Mouse (Mus musculus) R1 (cell line): Measurements from ENCODE around the gene Man1c1.
A peak's percentile ranks its signal among the peaks of the same experiment; 100 is the strongest.

Source experiments
- DNase-seq: peaks from one replicate; pipeline ENCODE4 v3.0.0-alpha.2; 2018; ENCODE audit warnings: low read depth, low spot score

The Man1c1 gene

GRCm38 (mm10) chr4:134579620-134580019, 124.5 kb downstream of the Man1c1 start:
- DNase-seq = no peak

- DNase-seq = no peak
These were observed 124.9 kb downstream of the Man1c1 start for GRCm38 (mm10) chr4:134579212-134579611.

- no peak for DNase-seq
These were observed 125.7 kb downstream of the Man1c1 start for GRCm38 (mm10) chr4:134578407-134578806.

DNA sequence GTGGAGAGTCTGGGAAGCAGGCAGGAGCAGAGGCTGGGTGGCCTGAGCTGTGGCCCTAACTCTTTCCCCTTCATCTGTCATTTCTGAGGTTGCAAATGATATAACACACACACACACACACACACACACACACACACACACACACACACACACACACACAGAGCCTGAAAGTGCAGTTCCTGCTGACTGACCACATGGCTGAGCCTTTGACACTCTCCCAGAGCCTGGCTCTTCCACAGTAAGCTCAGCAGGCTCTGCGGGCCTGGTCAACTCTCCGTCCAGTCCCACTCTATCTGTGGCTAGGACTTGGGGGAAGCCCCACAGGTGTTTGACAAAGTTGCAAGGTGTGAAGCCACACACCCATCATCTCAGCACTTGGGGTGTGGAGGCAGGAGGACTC, 126.8 kb downstream of the Man1c1 start:
- DNase-seq = no peak

GRCm38 (mm10) chr4:134575486-134575885, 128.6 kb downstream of the Man1c1 start:
- no peak for DNase-seq

GRCm38 (mm10) chr4:134572449-134573300, 131.4 kb downstream of the Man1c1 start:
- DNase-seq = no peak

DNA sequence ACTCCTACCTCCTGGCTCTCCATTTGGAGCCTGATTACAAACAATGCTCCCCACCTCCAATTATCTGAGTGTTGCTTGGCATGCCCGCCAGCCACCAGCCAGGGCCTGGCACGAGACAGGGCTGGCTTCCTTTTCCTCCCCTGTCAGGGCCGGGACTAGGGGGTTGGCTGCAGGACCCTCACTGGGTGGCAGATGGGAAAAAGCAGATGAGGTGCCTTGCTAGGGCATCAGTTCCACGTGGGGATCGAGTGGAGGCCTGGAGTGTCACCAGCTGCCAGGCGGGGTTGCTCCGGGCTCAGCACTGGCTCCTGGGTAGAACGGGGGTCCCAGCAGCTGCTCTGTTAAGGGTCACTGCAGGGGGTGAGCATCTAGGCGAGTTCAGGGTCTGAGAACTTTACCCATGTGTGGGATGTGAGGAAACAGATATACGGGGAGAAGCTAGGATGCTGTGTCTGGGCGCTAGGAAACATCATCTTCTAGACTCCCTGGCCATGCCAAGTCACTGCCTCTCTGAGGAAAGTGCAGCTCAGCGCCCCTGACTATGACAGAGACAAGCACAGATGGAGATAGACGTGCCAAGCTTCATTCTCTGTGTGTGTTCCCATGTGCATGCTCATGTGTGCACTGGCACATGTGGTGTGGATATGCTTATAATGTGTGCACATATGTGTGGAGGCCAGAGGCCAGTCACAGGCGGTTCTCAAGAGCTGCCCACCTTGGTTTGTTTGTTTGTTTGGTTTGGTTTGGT, 133.2 kb downstream of the Man1c1 start:
- no peak for DNase-seq

DNA sequence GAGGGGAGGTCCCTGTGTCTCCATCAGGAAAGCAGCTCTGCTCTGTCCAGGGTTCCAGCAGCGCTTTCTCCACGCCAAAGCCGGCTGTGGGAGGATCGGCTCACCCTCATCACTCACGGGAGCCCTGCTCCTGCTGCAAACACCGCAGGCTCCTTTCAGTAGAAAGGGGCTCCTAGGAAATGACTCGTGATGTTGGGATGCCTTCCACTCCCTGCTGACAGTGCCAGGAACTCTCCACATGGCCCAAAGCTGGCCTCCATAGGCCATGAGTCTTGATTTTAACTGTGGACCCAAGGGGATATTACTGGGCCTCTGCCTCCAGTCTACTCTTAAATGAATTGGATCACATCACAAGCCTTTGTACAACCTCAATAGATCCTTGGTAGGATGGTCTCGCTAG, 134.3 kb downstream of the Man1c1 start:
- DNase-seq = no peak

DNA sequence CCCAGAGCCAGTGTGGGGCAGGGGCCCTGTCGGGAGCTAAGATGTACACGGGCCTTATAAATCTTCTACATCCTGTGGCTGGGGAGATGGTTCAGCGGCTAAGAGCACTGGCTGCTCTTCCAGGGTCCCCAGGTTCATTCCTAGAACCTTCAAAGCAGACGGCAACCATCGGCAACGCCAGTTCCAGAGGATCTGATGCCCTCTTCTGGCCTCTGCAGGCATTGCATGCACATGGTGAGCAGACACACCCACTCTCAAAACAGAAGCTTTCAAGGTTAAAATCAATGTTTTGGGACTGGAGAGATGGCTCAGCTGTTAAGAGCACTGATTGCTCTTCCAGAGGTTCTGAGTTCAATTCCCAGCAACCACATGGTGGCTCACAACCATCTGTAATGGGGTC, 134.9 kb downstream of the Man1c1 start:
- peak; percentile 70 for DNase-seq

DNA sequence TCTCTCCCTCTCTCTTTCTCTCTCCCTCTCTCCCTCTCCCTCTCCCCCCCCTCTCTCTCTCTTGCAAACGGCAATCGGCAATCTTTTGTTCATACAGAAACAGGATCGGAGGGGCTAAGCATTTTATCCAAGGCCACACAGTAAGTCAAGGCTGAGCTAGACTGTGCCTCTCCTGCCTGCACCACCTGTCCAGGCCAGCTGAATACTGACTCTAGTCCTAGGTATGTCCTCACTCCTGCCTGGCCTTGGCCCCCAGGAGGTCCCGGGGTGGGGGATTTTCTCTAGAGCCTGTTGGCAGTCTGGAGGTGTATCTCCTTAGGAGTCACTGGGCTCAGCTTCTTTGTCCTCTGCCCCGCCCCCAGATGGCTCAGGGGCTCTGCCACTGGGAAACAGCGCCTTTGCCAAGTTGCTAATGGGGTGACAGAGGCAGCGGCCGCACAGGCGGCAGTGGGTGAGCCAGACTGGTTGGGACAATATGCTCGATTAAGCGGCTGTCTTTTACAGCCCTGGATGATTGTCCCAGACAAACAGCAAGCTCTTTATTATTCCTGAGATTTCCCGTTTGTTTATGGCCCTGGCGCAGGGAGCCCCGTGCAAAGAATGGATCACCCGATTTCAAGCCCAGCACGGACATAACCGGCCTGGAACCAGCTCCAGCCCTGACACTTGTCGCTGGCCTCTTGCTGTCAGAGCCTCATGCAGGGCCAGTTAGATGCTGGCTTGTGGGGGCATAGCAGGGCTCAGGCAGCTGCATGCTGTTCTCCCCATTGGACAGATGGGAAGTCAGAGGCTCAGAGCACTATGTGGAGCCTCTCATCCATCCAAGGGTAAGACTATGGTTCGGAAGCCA, 136.5 kb downstream of the Man1c1 start:
- peak; percentile 34 for DNase-seq

DNA sequence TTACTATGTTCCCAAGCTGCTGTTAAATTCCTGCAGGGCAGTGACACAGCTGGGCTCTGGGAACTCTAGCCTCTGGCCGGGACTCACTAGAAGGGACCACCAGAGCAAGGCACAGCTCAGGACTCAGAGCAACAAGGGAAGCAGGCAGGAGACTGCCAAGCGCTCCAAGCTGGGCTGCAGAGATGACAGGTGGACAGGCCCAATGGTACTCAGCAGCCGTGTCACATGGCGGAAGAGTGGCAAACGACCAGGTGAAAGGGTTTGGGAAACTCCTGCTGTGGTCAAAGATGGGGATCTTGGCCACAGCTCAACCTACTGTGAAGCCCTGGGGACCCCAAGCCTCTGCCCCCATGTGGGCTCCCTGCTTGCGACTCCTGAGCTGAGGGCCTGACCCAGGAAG, 140.0 kb downstream of the Man1c1 start:
- no peak for DNase-seq

GRCm38 (mm10) chr4:134563624-134564023, 140.5 kb downstream of the Man1c1 start:
- no peak for DNase-seq

GRCm38 (mm10) chr4:134562014-134562413, 142.1 kb downstream of the Man1c1 start:
- no peak for DNase-seq

GRCm38 (mm10) chr4:134560699-134561098, 143.4 kb downstream of the Man1c1 start:
- no peak for DNase-seq

- DNase-seq = no peak
These were observed 144.9 kb downstream of the Man1c1 start for GRCm38 (mm10) chr4:134559154-134559553.

DNA sequence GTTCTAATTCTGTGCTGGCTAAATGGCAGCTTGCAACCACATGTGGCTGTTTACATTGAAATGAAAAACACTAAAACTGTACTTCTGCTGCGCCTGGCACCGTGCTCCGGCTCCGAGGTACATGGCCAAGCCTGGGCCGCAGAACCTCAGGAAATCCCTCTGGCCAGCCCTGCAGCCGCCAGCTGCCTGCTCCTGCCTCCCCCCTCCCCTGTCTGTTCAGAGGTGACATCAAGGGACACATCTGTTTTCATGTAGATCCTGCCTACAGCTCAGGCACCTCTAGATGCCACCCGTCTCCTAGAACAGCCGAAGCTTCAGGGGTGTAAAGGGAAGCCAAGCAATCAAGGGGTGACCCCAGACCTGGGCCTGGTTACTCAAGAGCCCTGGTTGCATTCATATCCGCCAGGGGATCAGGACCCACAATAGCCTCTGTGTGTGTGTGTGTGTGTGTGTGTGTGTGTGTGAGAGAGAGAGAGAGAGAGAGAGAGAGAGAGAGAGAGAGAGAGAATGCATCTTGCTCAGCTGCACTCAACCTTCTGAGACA, 145.4 kb downstream of the Man1c1 start:
- DNase-seq = no peak

GRCm38 (mm10) chr4:134557626-134558249, 146.4 kb downstream of the Man1c1 start:
- peak; percentile 74 for DNase-seq

- DNase-seq = peak; percentile 66
These were observed 148.0 kb downstream of the Man1c1 start for GRCm38 (mm10) chr4:134555956-134556580.

- no peak for DNase-seq
These were observed 150.5 kb downstream of the Man1c1 start for GRCm38 (mm10) chr4:134553631-134554030.

- DNase-seq = no peak
These were observed 152.4 kb downstream of the Man1c1 start, which contains the start of gene Selenon for GRCm38 (mm10) chr4:134551494-134552316. Gene Selenon, minus strand, starts transcription at chr4:134552166.
